Mouse (Mus musculus) lung, postnatal 0 days (tissue): ENCODE data around the gene Ugt1a6b. TPM values are rescaled to one million over a fixed set of nuclear protein-coding genes. Genes with fewer than 3 reads are reported as not detected.

Experiments
- ATAC-seq: fragments of 200-750 bp; cut with Nextera tagmentation; 2 replicates; pipeline ENCODE4 v1.8.0; 2017; ENCODE audit warnings: moderate library complexity
- DNase-seq: peaks from one replicate; pipeline ENCODE4 v3.0.0-alpha.2; 2016; ENCODE audit warnings: low spot score
- H3K27ac ChIP-seq: fragments of 300-500 bp; sonication (generic); 2 replicates; pipeline ENCODE4 v1.5.1; 2014; ENCODE audit warnings: antibody characterized with exemption, mild to moderate bottlenecking, low read length, mixed read lengths
- H3K27me3 ChIP-seq: fragments of 300-500 bp; sonication (generic); replicated peaks from 2 replicates; pipeline ENCODE4 v1.6.1; 2014; ENCODE audit warnings: low read length, mixed read lengths; ENCODE audit not compliant: insufficient read depth
- H3K36me3 ChIP-seq: fragments of 300-500 bp; sonication (generic); 2 replicates; pipeline ENCODE4 v1.6.1; 2014; ENCODE audit warnings: low read length, mixed read lengths; ENCODE audit not compliant: insufficient read depth
- H3K4me1 ChIP-seq: fragments of 300-500 bp; sonication (generic); 2 replicates; pipeline ENCODE4 v1.6.1; 2014; ENCODE audit warnings: antibody characterized with exemption, low read depth, low read length, mixed read lengths; ENCODE audit not compliant: insufficient read depth
- H3K4me2 ChIP-seq: fragments of 300-500 bp; sonication (generic); replicated peaks from 2 replicates; pipeline ENCODE4 v1.6.1; 2014; ENCODE audit warnings: low read depth, mild to moderate bottlenecking, low read length, moderate library complexity, mixed read lengths
- H3K4me3 ChIP-seq: fragments of 300-500 bp; sonication (generic); 2 replicates; pipeline ENCODE4 v1.5.1; 2014; ENCODE audit warnings: low read depth, low read length
- H3K9ac ChIP-seq: fragments of 300-500 bp; sonication (generic); replicated peaks from 2 replicates; pipeline ENCODE4 v1.6.1; 2014; ENCODE audit warnings: low read depth, mild to moderate bottlenecking
- H3K9me3 ChIP-seq: fragments of 300-500 bp; sonication (generic); 2 replicates; pipeline ENCODE4 v1.6.1; 2016; ENCODE audit warnings: low read length, mixed read lengths
- CTCF ChIP-seq: IDR thresholded peaks from 2 replicates; pipeline ENCODE4 v1.5.1; 2016; ENCODE audit warnings: antibody characterized with exemption, mild to moderate bottlenecking
- EP300 ChIP-seq: IDR thresholded peaks from 2 replicates; pipeline ENCODE4 v1.6.1; 2016; ENCODE audit warnings: antibody characterized with exemption, mild to moderate bottlenecking, control low read depth
- WGBS: fragments of 180-500 bp; shearing (Covaris S2); extraction: QIAGEN DNeasy Blood & Tissue Kit; methylation state at CpG from one replicate; pipeline ENCODE4 v1.1.7; 2014; 5-methylcytosine and 5-hydroxymethylcytosine counted together
- polyA plus RNA-seq: library from polyadenylated mRNA; unstranded; fragments of >200 nt; fragmentation: Nextera tagmentation; extraction: Ambion mirVana; gene quantifications from 2 replicates; pipeline ENCODE4 v1.2.1, GENCODE M21; 2015

Gene Ugt1a6b
- polyA plus RNA-seq, 1 experiment from 2014 or later: 2.4 TPM

GRCm38 (mm10) chr1:88214462-88214952 is 111.5 kb downstream of the Ugt1a6b start:
- no peak for ATAC-seq
- Histone ChIP-seq H3K27ac (no peak overlapping the region), H3K4me3 (no peak overlapping the region), H3K36me3 (no peaks in the 10 kb centered on the region), H3K4me2 (no peak overlapping the region), H3K4me1 (no peaks in the 10 kb centered on the region), H3K9ac (no peak overlapping the region), H3K27me3 (no peaks in the 10 kb centered on the region), H3K9me3 (peaks cover 54% of the 10 kb centered on the region)
- WGBS: 72% methylated on average over 2 of the region's 2 CpGs
- TF ChIP-seq EP300: no peak
- DNase-seq: peak; percentile 23

DNA sequence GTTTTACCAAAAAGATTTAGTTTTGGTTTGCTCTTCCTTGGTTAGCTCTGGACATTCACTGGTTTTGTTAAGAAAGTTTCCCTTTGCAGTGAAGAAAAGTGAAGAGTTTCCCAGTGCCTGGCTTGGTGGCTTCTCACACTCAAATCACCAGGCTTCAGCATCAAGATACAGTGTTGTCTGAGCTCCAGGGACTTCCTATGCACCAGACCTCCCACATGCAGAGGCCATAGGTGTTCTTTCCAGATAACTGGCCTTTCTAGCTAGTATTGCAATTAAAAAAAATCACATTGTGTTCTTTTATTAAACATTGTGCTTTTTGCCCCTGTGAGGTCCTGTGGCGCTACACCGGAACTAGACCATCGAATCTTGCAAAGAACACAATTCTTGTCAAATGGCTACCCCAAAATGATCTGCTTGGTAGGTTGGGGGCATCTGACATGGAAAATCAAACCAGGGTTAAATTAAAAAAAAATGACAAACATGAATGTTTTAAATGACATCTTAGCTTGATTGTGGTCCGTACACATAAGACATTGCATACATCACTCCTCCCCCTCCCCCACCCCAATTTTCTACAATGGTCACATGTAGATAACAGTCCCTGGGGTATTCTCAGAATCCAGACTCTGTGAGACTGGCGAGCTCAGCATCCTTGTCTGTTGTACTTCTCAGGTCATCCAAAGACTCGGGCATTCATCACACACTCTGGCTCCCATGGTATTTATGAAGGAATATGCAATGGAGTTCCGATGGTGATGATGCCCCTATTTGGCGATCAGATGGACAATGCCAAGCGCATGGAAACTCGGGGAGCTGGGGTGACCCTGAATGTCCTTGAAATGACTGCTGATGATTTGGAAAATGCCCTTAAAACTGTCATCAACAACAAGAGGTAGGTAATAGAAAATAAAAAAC is 112.7 kb downstream of the Ugt1a6b start:
- H3K9ac ChIP-seq: no peak overlapping the region
- H3K4me1 ChIP-seq: no peaks in the 10 kb centered on the region
- TF ChIP-seq CTCF (no peak), EP300 (no peak)
- 61% methylated on average over 10 of the region's 10 CpGs for WGBS
- no peak overlapping the region for H3K27ac ChIP-seq
- DNase-seq (peak; percentile 16), ATAC-seq (no peak)
- no peak overlapping the region for H3K4me3 ChIP-seq
- no peaks in the 10 kb centered on the region for H3K27me3 ChIP-seq
- H3K36me3 ChIP-seq: no peaks in the 10 kb centered on the region
- H3K4me2 ChIP-seq: no peak overlapping the region
- peaks cover 54% of the 10 kb centered on the region for H3K9me3 ChIP-seq

DNA sequence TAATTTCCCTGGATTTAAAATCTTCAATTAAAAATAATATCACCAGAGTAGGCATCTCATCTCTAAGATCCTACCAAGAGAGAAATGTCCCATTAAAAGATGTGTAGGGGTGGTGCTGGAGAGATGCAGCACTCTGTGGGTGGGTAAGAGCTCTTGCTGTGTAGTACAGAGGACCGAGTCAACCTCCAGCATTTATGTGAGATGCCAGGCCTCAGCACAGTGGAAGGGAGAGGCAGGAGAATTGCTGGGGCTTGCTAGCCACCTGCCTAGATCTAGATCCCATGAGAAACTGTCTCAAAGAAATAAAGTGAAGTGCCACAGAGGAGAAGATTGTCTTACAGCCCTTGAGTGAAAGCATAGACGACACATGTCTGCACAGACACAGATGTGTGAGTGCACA is 113.5 kb downstream of the Ugt1a6b start:
- Histone ChIP-seq H3K4me1 (no peaks in the 10 kb centered on the region), H3K4me3 (no peak overlapping the region), H3K4me2 (no peak overlapping the region), H3K27me3 (no peaks in the 10 kb centered on the region), H3K27ac (no peak overlapping the region), H3K36me3 (no peaks in the 10 kb centered on the region), H3K9ac (no peak overlapping the region), H3K9me3 (peaks cover 53% of the 10 kb centered on the region)
- TF ChIP-seq EP300 (no peak), CTCF (no peak)
- ATAC-seq (no peak), DNase-seq (peak; percentile 29)
- WGBS: 50% methylated on average over 2 of the region's 2 CpGs

DNA sequence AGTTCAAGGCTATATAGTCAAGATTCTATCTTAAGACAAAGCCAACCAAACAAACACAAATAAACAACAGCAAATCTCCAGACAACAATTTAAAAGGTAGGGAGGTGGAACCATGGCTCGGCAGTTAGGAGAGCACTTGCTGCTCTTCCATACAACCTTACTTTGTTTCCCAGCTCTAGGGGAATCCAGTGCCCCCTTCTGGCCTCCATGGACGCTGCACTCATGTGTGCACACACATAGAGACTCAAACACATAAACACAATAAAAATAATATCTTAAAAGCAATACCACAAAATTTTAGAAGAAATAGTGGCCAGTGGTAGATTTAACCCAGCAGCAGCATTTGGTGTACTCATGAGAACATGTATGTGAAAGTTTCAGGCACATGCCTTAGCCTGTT is 114.1 kb downstream of the Ugt1a6b start:
- peaks cover 47% of the 10 kb centered on the region for H3K9me3 ChIP-seq
- no peak overlapping the region for H3K27ac ChIP-seq
- no peaks in the 10 kb centered on the region for H3K27me3 ChIP-seq
- H3K4me2 ChIP-seq: no peak overlapping the region
- ATAC-seq (no peak), DNase-seq (no peak)
- H3K36me3 ChIP-seq: no peaks in the 10 kb centered on the region
- no peak for TF ChIP-seq EP300
- peak; percentile 19; the same call in 1 of the 2 replicates for TF ChIP-seq CTCF
- no peaks in the 10 kb centered on the region for H3K4me1 ChIP-seq
- 52% methylated on average over 2 of the region's 2 CpGs for WGBS
- no peak overlapping the region for H3K9ac ChIP-seq
- H3K4me3 ChIP-seq: no peak overlapping the region

GRCm38 (mm10) chr1:88217576-88217975 is 114.5 kb downstream of the Ugt1a6b start:
- H3K4me1 ChIP-seq: no peaks in the 10 kb centered on the region
- H3K27ac ChIP-seq: no peak overlapping the region
- DNase-seq (peak; percentile 27), ATAC-seq (no peak)
- H3K36me3 ChIP-seq: no peaks in the 10 kb centered on the region
- H3K4me3 ChIP-seq: no peak overlapping the region
- H3K9ac ChIP-seq: no peak overlapping the region
- H3K9me3 ChIP-seq: peaks cover 43% of the 10 kb centered on the region
- 36% methylated on average over 3 of the region's 3 CpGs for WGBS
- TF ChIP-seq EP300: no peak
- no peak for TF ChIP-seq CTCF
- no peak overlapping the region for H3K4me2 ChIP-seq
- no peaks in the 10 kb centered on the region for H3K27me3 ChIP-seq

DNA sequence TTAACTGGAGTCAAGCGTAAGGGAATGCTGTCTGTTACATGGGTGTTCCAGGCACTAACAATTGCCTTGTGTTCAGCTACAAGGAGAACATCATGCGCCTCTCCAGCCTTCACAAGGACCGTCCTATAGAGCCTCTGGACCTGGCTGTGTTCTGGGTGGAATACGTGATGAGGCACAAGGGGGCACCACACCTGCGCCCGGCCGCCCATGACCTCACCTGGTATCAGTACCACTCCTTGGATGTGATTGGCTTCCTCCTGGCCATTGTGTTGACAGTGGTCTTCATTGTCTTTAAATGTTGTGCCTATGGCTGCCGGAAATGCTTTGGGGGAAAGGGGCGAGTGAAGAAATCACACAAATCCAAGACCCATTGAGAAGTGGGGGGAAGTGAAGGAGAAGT is 115.0 kb downstream of the Ugt1a6b start:
- no peaks in the 10 kb centered on the region for H3K27me3 ChIP-seq
- no peak for ATAC-seq
- no peak overlapping the region for H3K9ac ChIP-seq
- no peaks in the 10 kb centered on the region for H3K36me3 ChIP-seq
- TF ChIP-seq EP300: no peak
- TF ChIP-seq CTCF: no peak
- H3K4me2 ChIP-seq: no peak overlapping the region
- WGBS: 71% methylated on average over 9 of the region's 9 CpGs
- H3K9me3 ChIP-seq: peaks cover 38% of the 10 kb centered on the region
- H3K4me3 ChIP-seq: no peak overlapping the region
- H3K27ac ChIP-seq: no peak overlapping the region
- DNase-seq: peak; percentile 10
- no peaks in the 10 kb centered on the region for H3K4me1 ChIP-seq
